Mouse (Mus musculus): ENCODE measurements around the gene Tmem63b. TPM values are rescaled to one million over a fixed set of nuclear protein-coding genes. Genes with fewer than 3 reads are reported as not detected.
"Not testable (repeated sequence)": the region's sequence is repeated elsewhere in the genome, so short reads cannot be mapped to it uniquely, and the experiment has no call there.

Gene Tmem63b
- polyA plus RNA-seq, 1 experiment = 112 TPM

DNA sequence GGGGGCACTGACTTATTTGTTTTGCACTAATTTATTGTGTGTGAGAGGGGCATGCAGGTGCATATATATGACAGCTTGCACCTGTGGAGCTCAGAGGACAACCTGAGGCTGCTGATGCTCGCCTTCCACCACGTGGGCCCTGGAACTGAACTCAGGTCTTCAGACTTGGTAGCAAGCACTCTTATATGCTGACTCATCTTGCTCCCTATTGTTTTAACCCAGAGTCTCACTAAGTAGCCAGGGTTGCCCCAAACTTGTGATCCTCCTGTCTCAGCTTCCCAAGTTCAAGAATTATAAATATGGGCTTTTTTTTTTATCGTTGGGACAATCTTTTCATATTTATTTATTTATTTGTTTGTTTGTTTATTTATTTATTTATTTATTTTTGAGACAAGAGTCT lies 55.7 kb downstream of the Tmem63b start:
- H3K27ac ChIP-seq (ENCODE audit: insufficient read depth, low read length) = peak overlapping the region; percentile 78
- peaks cover 8% of the 10 kb centered on the region for H3K4me1 ChIP-seq (ENCODE audit: control insufficient read depth, insufficient read depth, low read length)
- no peaks in the 10 kb centered on the region for H3K36me3 ChIP-seq (ENCODE audit: control insufficient read depth, insufficient read depth, low read length, poor library complexity, severe bottlenecking)
- peak overlapping the region; percentile 66 for H3K9ac ChIP-seq (ENCODE audit: low read depth, poor library complexity, severe bottlenecking)
- H3K9me3 ChIP-seq (replicated peaks; ENCODE audit: control insufficient read depth, insufficient read depth, low read length, poor library complexity, severe bottlenecking) = no peaks in the 10 kb centered on the region
- H3K4me3 ChIP-seq (ENCODE audit: low read depth, low read length) = no peak overlapping the region
- TF ChIP-seq CTCF (IDR thresholded peaks at IDR 0.05; ENCODE audit: low read depth, low read length) (no peak), EP300 (IDR thresholded peaks at IDR 0.05; ENCODE audit: insufficient read depth, low read depth, low read length) (no peak), POLR2A (IDR thresholded peaks at IDR 0.05; ENCODE audit: insufficient read depth, low read length) (no peak)
- no peaks in the 10 kb centered on the region for H3K27me3 ChIP-seq (ENCODE audit: control insufficient read depth, insufficient read depth, low read length, poor library complexity, severe bottlenecking)

DNA sequence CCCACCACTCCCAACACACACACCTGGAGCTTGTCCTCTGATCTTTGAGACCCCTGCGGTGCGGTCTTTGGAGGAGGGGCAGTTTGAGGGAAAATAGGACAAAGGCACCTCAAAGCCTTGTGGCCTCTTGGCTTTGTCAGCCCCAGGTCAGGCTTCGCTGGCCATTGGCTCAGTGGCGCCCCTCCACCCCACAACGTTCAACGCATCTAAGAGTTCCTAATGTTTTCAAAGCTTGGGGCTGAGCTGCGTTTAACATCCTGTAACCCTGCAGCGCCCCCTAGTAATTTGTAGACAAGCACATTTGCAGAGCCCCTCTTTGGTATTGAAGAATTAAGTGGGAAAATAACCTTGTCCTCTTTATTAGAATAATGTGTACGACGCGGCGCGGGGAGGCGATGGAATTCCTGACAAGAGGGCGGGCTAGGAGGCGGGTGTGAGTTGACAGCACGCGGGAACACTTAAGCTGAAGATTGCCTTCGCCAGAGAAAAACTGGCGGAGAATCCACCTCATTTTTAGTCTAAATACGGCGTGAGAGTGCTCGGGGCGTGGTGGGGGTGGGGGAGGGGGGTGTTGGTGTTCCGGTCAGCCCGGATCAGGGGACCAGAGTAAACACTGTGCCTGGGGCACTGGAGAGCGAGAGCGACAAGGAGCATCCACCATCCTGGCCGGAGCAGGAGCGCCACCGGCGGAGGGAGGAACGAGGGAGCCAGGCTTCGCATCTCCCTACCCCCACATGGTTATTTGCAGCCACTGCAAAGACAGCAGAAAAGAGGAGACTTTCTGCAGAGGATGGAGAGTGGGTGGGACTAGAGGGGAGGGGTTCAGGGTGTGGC lies 56.6 kb downstream of the Tmem63b start:
- H3K27ac ChIP-seq (ENCODE audit: insufficient read depth, low read length) = peak overlapping the region; percentile 78
- H3K9me3 ChIP-seq (replicated peaks; ENCODE audit: control insufficient read depth, insufficient read depth, low read length, poor library complexity, severe bottlenecking) = no peaks in the 10 kb centered on the region
- H3K27me3 ChIP-seq (ENCODE audit: control insufficient read depth, insufficient read depth, low read length, poor library complexity, severe bottlenecking) = no peaks in the 10 kb centered on the region
- no peaks in the 10 kb centered on the region for H3K36me3 ChIP-seq (ENCODE audit: control insufficient read depth, insufficient read depth, low read length, poor library complexity, severe bottlenecking)
- peak overlapping the region; percentile 45 for H3K4me3 ChIP-seq (ENCODE audit: low read depth, low read length)
- TF ChIP-seq POLR2A (IDR thresholded peaks at IDR 0.05; ENCODE audit: insufficient read depth, low read length) (no peak), EP300 (IDR thresholded peaks at IDR 0.05; ENCODE audit: insufficient read depth, low read depth, low read length) (peak; percentile 87), CTCF (IDR thresholded peaks at IDR 0.05; ENCODE audit: low read depth, low read length) (peak; percentile 62)
- H3K9ac ChIP-seq (ENCODE audit: low read depth, poor library complexity, severe bottlenecking) = peak overlapping the region; percentile 66
- peaks cover 8% of the 10 kb centered on the region for H3K4me1 ChIP-seq (ENCODE audit: control insufficient read depth, insufficient read depth, low read length)

DNA sequence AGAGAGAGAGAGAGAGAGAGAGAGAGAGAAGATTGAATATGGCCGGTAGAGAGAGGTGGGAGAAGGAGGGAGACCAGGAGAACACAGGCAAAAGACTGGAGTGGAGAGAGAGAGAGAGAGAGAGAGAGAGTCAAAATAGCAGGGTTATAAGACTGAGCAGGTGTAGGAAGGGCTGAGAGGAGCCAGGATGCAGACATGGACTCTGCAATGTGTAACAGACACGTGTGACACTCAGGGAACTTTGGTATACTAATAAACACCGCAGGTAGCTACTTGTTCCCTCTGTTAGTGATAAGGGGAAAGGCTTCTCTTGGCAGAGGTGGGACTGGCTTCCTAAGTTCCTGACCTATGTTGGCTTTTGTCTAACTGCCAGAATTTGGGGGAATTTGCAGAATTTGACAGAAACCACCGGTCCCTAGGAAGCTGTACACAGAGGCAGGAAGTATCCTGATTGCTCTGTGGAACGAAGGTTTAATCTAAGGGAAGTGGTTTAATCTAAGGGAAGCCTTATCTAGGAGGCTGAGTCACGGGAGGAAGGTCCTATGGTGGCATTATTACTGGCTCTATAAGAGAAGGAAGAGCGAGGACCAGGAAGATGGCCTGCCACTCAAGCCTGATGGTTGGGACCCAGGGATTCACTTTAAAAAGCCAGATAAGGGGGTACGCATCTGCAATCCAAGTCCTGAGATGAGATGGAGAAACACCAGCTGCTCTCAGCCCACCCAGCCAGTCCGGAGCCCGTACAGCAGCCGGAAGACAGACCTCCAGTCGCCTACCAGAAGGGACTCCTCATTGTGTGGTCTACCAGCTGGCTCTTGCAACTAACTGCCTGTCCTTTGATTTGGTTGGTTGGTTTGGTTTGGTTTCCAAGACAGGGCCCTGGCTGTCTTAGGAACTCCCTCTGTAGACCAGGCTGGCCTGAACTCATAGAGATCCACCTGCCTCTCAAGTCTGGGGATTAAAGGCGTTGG lies 57.5 kb downstream of the Tmem63b start:
- Histone ChIP-seq H3K4me1 (ENCODE audit: control insufficient read depth, insufficient read depth, low read length) (peaks cover 8% of the 10 kb centered on the region), H3K9ac (ENCODE audit: low read depth, poor library complexity, severe bottlenecking) (no peak overlapping the region), H3K27ac (ENCODE audit: insufficient read depth, low read length) (peak overlapping the region; percentile 78), H3K4me3 (ENCODE audit: low read depth, low read length) (no peak overlapping the region), H3K9me3 (replicated peaks; ENCODE audit: control insufficient read depth, insufficient read depth, low read length, poor library complexity, severe bottlenecking) (no peaks in the 10 kb centered on the region), H3K27me3 (ENCODE audit: control insufficient read depth, insufficient read depth, low read length, poor library complexity, severe bottlenecking) (no peaks in the 10 kb centered on the region), H3K36me3 (ENCODE audit: control insufficient read depth, insufficient read depth, low read length, poor library complexity, severe bottlenecking) (no peaks in the 10 kb centered on the region)
- TF ChIP-seq POLR2A (IDR thresholded peaks at IDR 0.05; ENCODE audit: insufficient read depth, low read length) = no peak
- TF ChIP-seq EP300 (IDR thresholded peaks at IDR 0.05; ENCODE audit: insufficient read depth, low read depth, low read length) = no peak
- no peak for TF ChIP-seq CTCF (IDR thresholded peaks at IDR 0.05; ENCODE audit: low read depth, low read length)

DNA sequence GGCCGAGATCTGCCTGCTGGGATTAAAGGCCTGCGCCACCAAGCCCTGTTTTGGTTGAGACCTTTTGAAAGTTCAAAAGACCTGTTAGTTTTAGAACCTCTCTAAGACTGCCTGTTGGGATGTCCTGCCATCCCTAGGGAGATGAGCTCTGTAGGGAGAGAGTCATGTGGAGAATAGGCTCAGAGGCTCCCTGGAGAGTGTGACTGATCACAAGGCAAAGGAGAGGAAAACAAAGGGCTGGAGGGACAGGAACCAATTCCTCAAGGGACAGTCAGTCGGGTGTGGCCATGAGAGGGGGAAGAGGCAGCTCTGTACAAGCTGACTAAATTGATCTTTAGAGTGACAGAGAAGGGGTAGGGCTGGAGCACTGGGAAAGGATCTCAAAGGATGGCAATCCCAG lies 58.5 kb downstream of the Tmem63b start:
- Histone ChIP-seq H3K4me1 (ENCODE audit: control insufficient read depth, insufficient read depth, low read length) (peaks cover 8% of the 10 kb centered on the region), H3K9ac (ENCODE audit: low read depth, poor library complexity, severe bottlenecking) (no peak overlapping the region), H3K9me3 (replicated peaks; ENCODE audit: control insufficient read depth, insufficient read depth, low read length, poor library complexity, severe bottlenecking) (no peaks in the 10 kb centered on the region), H3K27ac (ENCODE audit: insufficient read depth, low read length) (no peak overlapping the region), H3K4me3 (ENCODE audit: low read depth, low read length) (no peak overlapping the region), H3K27me3 (ENCODE audit: control insufficient read depth, insufficient read depth, low read length, poor library complexity, severe bottlenecking) (no peaks in the 10 kb centered on the region), H3K36me3 (ENCODE audit: control insufficient read depth, insufficient read depth, low read length, poor library complexity, severe bottlenecking) (no peaks in the 10 kb centered on the region)
- TF ChIP-seq EP300 (IDR thresholded peaks at IDR 0.05; ENCODE audit: insufficient read depth, low read depth, low read length) = peak; percentile 43; the same call in 1 of the 2 replicates
- no peak for TF ChIP-seq POLR2A (IDR thresholded peaks at IDR 0.05; ENCODE audit: insufficient read depth, low read length)

DNA sequence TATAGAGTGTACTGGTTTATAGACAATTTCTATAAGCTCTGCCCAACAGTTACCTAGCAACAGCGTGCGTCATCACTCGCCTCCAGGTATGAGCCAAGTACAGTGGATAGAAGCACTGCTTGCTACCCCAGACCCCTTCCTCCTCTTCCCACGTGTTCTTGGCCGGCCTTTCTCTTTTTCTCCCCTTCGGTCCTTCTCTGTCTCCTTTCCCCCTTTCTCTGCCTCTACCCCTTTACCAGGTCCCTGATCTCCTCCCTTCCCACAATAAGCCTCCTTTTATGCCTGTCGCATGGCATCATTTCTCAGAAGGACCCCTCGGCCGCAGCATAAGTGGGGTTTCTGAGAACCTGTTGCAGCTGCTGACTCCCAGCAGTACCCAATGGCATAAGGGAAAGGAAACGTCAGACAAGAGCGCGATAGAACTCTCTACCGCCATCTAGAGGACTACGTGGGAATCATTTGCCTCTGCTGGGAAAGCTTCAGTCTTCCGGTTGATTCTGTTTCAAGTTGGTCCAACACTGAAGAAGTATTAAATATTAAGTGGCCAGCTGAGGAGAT lies 60.0 kb downstream of the Tmem63b start:
- TF ChIP-seq CTCF (IDR thresholded peaks at IDR 0.05; ENCODE audit: low read depth, low read length) = peak; percentile 65
- peak; percentile 18 for TF ChIP-seq POLR2A (IDR thresholded peaks at IDR 0.05; ENCODE audit: insufficient read depth, low read length)
- no peak for TF ChIP-seq EP300 (IDR thresholded peaks at IDR 0.05; ENCODE audit: insufficient read depth, low read depth, low read length)
- H3K4me1 ChIP-seq (ENCODE audit: control insufficient read depth, insufficient read depth, low read length) = peaks cover 7% of the 10 kb centered on the region
- H3K27me3 ChIP-seq (ENCODE audit: control insufficient read depth, insufficient read depth, low read length, poor library complexity, severe bottlenecking) = no peaks in the 10 kb centered on the region
- peak overlapping the region; percentile 47; the same call in 1 of the 2 replicates for H3K27ac ChIP-seq (ENCODE audit: insufficient read depth, low read length)
- peak overlapping the region; percentile 35; the same call in 1 of the 2 replicates for H3K9ac ChIP-seq (ENCODE audit: low read depth, poor library complexity, severe bottlenecking)
- H3K36me3 ChIP-seq (ENCODE audit: control insufficient read depth, insufficient read depth, low read length, poor library complexity, severe bottlenecking) = no peaks in the 10 kb centered on the region
- peak overlapping the region; percentile 62 for H3K4me3 ChIP-seq (ENCODE audit: low read depth, low read length)
- no peaks in the 10 kb centered on the region for H3K9me3 ChIP-seq (replicated peaks; ENCODE audit: control insufficient read depth, insufficient read depth, low read length, poor library complexity, severe bottlenecking)

DNA sequence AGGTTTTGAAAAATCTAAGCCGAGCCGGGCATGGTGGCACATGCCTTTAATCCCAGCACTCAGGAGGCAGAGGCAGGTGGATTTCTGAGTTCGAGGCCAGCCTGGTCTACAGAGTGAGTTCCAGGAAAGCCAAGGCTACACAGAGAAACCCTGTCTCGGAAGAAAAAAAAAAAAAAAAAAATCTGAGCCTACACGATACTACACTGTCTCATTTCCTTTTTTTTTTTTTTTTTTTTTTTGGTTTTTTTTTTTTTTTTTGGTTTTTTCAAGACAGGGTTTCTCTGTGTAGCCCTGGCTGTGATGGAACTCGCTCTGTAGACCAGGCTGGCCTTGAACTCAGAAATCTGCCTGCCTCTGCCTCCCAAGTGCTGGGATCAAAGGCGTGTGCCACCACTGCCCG lies 63.3 kb downstream of the Tmem63b start:
- H3K9me3 ChIP-seq (replicated peaks; ENCODE audit: control insufficient read depth, insufficient read depth, low read length, poor library complexity, severe bottlenecking); H3K4me3 ChIP-seq (ENCODE audit: low read depth, low read length); H3K27ac ChIP-seq (ENCODE audit: insufficient read depth, low read length); H3K4me1 ChIP-seq (ENCODE audit: control insufficient read depth, insufficient read depth, low read length); H3K36me3 ChIP-seq (ENCODE audit: control insufficient read depth, insufficient read depth, low read length, poor library complexity, severe bottlenecking); H3K27me3 ChIP-seq (ENCODE audit: control insufficient read depth, insufficient read depth, low read length, poor library complexity, severe bottlenecking); H3K9ac ChIP-seq (ENCODE audit: low read depth, poor library complexity, severe bottlenecking): not testable (repeated sequence)

All from ES-Bruce4 (cell line).